Mouse (Mus musculus): ENCODE results near the gene Pim3.

The Pim3 gene

DNA sequence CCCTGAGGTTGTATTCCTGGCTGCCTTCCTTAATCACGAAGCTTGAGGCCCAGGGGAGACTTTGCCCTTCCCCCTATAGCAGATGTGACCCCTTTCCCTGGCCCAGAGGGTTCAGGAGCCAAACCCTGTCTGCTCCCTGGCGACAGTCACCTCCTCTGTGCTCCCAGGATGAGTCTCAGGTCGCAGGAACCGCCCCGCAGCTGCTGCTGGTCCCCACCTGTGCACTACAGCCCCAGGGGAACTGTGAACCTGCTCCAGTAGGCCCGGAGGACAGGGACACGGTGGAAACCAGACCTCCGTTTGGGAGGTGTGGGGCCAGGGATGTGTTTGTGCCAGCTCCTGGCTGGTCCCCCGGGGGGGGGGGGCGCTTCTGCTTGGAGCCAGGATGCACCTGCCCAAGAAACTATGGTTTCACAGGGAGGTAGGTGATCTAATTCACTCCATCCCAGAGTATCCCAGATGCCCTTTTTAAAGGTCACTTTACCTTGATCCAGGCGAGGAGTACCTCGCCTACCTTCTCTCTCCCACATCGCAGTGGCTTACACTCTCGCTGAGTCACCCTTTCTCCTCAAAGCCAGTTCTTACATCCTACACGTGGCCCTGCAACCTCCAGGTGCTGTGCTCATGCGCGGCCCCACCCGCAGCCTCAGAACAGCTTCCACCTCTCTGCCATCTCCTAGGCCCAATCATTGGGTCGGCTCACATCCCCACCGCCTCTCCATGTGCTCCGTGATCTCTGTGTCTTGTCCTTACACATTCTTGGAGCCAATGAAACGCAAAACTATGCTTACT is 19.5 kb downstream of the Pim3 start:
- no peak for DNase-seq (ENCODE audit: low read depth)

DNA sequence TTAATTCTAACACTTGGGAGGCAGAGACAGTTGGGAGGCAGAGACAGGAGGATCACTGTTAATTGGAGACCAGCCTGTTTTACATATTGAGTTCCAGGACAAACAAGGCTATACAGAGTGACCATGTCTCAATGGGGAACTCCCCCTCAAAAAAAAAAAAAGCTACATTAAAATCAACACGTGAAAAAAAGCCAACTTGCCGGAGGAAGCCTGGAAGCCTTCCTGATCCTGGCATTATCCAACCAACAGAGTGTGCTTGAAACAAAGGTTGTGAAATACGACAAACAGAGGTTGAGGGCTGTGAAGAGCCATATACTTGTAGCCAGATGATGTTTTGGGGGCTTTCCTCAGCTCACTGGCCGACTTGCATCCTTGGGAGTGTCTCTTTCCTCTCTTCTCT is 20.9 kb downstream of the Pim3 start:
- no peak for DNase-seq (ENCODE audit: low read depth)

DNA sequence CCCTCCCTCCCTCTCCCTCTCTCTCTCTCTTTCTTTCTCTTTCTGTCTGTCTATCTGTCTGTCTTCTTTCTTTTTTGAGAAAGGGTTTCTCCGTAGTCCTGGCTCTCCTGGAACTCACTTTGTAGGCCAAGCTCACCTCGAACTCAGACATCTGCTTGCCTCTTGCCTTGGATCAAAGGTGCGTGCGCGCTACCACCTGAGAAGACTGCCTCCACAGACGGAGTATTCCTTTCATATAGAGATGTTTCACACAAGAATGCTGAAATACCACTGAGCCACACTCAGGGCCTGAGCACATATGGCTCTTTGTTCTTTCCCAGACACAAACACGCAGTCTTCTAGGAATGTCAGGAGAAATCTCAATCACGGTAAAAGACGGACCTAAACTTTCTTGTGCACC is 21.4 kb downstream of the Pim3 start:
- no peak for DNase-seq (ENCODE audit: low read depth)

GRCm38 (mm10) chr15:88885376-88885775 is 23.4 kb downstream of the Pim3 start:
- no peak for DNase-seq (ENCODE audit: low read depth)

- no peak for DNase-seq (ENCODE audit: low read depth)
These were observed 27.0 kb downstream of the Pim3 start for GRCm38 (mm10) chr15:88889032-88889431.

- no peak for DNase-seq (ENCODE audit: low read depth)
These were observed 28.0 kb downstream of the Pim3 start for GRCm38 (mm10) chr15:88889994-88890393.

- DNase-seq (ENCODE audit: low read depth): peak; percentile 65
These were observed 29.0 kb downstream of the Pim3 start for GRCm38 (mm10) chr15:88890751-88891675.

DNA sequence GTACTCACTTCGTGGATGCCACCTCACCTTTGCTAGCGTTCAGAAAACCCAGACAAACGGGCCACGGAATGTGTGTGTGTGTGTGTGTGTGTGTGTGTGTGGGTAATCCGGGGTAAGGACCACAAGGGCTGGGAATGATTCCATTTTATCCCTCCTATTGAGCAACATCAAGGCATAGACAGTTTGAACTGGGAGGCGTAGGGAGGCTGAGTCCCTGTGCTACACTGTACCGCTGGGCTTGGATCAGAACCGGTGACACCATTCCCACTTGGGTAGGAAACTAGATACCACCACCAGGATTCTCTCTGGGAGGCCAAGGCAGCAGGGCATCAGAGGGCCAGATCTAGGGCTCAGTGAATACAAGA is 29.7 kb downstream of the Pim3 start:
- DNase-seq (ENCODE audit: low read depth): no peak

DNA sequence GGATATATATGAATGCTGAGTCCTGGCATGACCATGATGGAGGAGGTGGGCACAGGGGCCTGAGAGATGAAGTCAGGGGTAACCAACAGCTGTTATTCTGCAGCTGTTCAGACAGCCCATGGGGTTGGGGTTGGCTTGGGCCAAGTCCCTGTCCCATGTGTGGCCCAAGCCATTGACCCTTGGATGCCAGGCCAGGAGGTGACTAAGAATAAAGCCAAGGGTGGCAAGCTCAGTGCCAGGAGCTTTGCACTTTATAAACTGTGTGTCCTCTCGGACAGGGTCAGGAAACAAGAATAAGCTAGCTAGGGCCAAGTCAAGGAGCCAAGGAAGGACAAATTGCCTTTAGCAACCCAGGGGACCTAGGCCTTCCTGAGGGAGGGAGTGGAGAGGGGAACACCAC is 30.3 kb downstream of the Pim3 start:
- no peak for DNase-seq (ENCODE audit: low read depth)

DNA sequence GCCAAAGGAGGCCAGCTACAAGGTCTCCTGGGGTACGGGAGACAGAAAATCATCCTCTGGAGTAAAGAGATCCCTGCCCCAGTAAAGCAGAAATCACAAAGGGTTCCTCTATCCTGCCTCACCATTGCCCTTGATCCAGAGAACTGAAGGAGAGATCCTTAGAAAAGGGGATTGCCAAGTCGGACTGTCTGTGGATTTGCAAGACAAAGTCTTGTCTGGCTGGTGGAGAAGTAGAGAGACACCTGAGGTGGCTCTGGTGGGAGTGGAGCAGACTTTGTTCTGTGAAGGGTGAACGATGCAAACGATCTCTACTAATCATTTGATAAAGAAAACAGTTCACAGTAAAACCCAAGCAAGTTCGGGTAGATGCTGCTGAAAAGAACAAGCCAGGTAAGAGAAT is 30.9 kb downstream of the Pim3 start:
- DNase-seq (ENCODE audit: low read depth): no peak

GRCm38 (mm10) chr15:88895119-88895518 is 33.1 kb downstream of the Pim3 start:
- DNase-seq (ENCODE audit: low read depth): no peak

DNA sequence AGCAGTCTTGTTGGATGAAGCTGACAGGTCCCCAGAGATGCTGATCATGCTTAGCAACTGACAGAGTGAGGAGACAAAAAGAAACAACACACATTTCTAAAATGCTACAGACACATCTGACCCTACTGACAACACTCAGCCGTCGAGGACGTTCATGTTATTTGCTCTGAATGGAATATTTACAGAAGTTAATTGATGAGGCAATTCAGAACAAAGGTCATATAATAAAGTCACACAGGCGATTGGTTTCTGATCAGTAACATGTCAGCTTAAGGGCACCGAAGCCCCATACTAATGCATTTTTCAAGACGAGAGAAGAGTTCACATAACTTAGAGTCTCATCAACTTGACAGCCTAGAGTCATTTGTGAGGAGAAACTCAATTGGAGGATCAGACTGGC is 33.9 kb downstream of the Pim3 start:
- DNase-seq (ENCODE audit: low read depth): no peak

- no peak for DNase-seq (ENCODE audit: low read depth)
These were observed 34.5 kb downstream of the Pim3 start for GRCm38 (mm10) chr15:88896341-88896980.

DNA sequence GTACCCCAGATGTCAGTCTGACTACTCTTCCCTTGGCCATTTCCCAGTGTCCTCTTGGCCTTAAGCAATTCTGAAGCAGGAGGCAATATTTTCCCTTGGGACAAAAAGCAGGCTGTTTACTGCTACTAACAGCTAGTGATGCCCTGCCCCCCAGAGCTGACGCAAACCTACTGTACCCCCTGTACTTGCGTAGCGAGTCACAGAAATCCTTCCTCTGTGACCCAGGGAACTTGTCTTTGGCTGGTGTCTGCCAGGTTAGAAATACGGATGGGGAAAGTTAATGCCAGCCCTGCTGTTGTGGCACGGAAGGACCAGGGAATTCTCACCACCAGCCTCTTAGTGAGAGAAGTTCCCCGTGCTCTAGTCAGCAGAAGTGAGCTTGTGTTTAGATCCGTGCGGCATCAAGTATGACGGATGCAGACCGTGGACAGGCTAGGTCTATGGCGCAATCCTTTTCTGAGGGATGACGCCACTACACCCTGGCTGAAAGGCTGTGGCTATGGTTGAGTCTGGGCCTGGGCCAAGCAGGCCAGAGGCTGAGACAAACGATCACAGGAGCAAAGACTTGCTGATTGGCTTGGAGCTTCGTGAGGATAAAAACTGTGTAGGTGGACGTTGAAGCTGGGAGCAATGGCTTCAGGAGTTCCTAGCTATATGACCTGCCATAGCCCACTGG is 40.4 kb downstream of the Pim3 start:
- DNase-seq (ENCODE audit: low read depth): no peak

DNA sequence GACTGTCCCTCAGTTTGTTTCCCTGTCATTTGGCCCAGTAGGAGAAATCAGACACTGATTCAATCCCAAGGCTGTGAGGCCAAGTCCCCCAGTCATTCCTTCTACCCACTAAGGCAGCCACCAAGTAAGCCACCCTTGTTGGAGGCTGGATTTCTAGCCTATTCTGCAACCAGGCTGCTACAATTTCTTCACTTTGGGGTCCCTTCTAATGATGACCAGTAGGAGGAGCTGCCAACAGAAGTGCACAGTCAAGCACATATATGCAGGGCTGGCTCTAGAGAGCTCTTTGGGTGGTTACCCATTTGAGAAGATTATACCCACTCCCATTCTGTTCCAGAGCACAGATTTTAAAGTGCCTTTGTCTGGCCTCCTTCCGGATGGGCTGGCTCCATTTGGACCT is 41.1 kb downstream of the Pim3 start:
- DNase-seq (ENCODE audit: low read depth): no peak

- DNase-seq (ENCODE audit: low read depth): no peak
These were observed 42.2 kb downstream of the Pim3 start for GRCm38 (mm10) chr15:88904056-88904811.

DNA sequence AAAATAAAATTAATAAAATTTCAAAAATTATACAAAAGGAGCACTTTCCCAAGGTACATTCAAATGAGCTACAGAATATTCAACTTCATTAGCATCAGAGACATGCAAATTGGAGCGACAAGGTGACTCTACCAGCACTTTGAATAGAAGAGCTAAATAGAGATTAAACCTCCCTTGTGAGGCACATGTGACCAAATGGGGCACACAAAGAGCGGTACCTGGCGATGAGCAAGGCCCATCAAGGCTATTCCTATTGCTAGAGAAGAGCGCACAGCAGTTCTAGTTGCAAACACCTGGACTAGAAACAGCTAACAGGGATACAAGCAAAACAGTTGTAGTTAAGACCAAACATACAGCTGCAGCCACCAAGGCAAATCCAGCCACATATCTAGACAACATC is 44.4 kb downstream of the Pim3 start:
- no peak for DNase-seq (ENCODE audit: low read depth)

- DNase-seq (ENCODE audit: low read depth): no peak
These were observed 53.1 kb downstream of the Pim3 start for GRCm38 (mm10) chr15:88915046-88915445.

Measured in c-Kit-positive CD71-negative TER-119-negative erythroid progenitor cells, embryonic 14.5 days (primary cell).